Mouse (Mus musculus) adrenal gland, postnatal 4 days (tissue): Measurements from ENCODE around the gene Actn4. TPM values are rescaled to one million over a fixed set of nuclear protein-coding genes. Genes with fewer than 3 reads are reported as not detected.

Experiments used
- DNase-seq, 2 experiments: peaks; one replicate each; pipeline ENCODE4 v3.0.0; 2021 to 2022; ENCODE audit warnings: low spot score in 2 of 2, mixed read lengths in 2 of 2
- total RNA-seq, 2 experiments: library from RNA; stranded (reverse); gene quantifications; 2 replicates each; pipeline ENCODE4 v1.2.3; 2021

Gene Actn4
- total RNA-seq, 2 experiments from 2014 or later: 220 to 242 TPM

- DNase-seq: no peak
Observed at GRCm38 (mm10) chr7:28862817-28863499, 99.2 kb downstream of the Actn4 start.

GRCm38 (mm10) chr7:28860898-28861297 lies 101.2 kb downstream of the Actn4 start:
- DNase-seq: no peak

- DNase-seq: no peak
Observed at GRCm38 (mm10) chr7:28859953-28860352, 102.2 kb downstream of the Actn4 start.

- no peak for DNase-seq
Observed at GRCm38 (mm10) chr7:28850642-28851041, 111.5 kb downstream of the Actn4 start.

GRCm38 (mm10) chr7:28849700-28850236 lies 112.4 kb downstream of the Actn4 start:
- DNase-seq: no peak

- DNase-seq: no peak
Observed at GRCm38 (mm10) chr7:28847273-28847672, 114.9 kb downstream of the Actn4 start.

Other genes starting within 250 kb of the Actn4 start
- gene Fbxo17, start 245.5 kb downstream of the Actn4 start, total RNA-seq: 10 to 100 TPM; 10.1 to 10.6 TPM
- gene Mrps12, start 220.5 kb downstream of the Actn4 start, total RNA-seq: 10 to 100 TPM; 59.7 to 63.5 TPM
- 10 to 100 TPM; 25.0 to 27.0 TPM for gene Sars2, start 220.3 kb downstream of the Actn4 start, total RNA-seq
- gene Ccer2, start 206.2 kb downstream of the Actn4 start, total RNA-seq: not detected
- gene Sirt2, start 195.6 kb downstream of the Actn4 start, total RNA-seq: 10 to 100 TPM; 62.8 to 66.2 TPM
- 10 to 100 TPM; 24.6 to 27.3 TPM for gene Nfkbib, start 194.8 kb downstream of the Actn4 start, total RNA-seq
- gene Rinl, start 173.4 kb downstream of the Actn4 start, total RNA-seq: 1 to 10 TPM; 2.2 to 4.2 TPM
- 100 to 1,000 TPM; 722 to 725 TPM for gene Hnrnpl, start 153.8 kb downstream of the Actn4 start, total RNA-seq
- 100 to 1,000 TPM; 327 to 392 TPM for gene Ech1, start 137.1 kb downstream of the Actn4 start, total RNA-seq
- 10 to 100 TPM; 29.2 to 33.2 TPM for gene Lgals4, start 128.5 kb downstream of the Actn4 start, total RNA-seq
- gene Lgals7, start 98.5 kb downstream of the Actn4 start, total RNA-seq: 1 to 10 TPM; 3.9 TPM
- under 1 TPM; 0.11 to 0.17 TPM for gene Capn12, start 80.9 kb downstream of the Actn4 start, total RNA-seq
- 100 to 1,000 TPM; 308 to 312 TPM for gene Eif3k, start 19.5 kb upstream of the Actn4 start, total RNA-seq
- gene Map4k1, start 19.7 kb upstream of the Actn4 start, total RNA-seq: 1 to 10 TPM; 2.5 to 3.6 TPM
- gene Ryr1, start 162.8 kb upstream of the Actn4 start, total RNA-seq: 10 to 100 TPM in 1 of 2 experiments, 1 to 10 TPM in 1; 5.9 to 15.1 TPM
- gene Rasgrp4, start 172.5 kb upstream of the Actn4 start, total RNA-seq: 1 to 10 TPM; 2.4 TPM
- 10 to 100 TPM; 16.2 to 17.2 TPM for gene Fam98c, start 193.9 kb upstream of the Actn4 start, total RNA-seq
- 1 to 10 TPM; 1.8 to 2.5 TPM for gene Ggn, start 207.9 kb upstream of the Actn4 start, total RNA-seq
- 10 to 100 TPM; 14.5 to 15.8 TPM for gene Spred3, start 208.1 kb upstream of the Actn4 start, total RNA-seq
- 100 to 1,000 TPM; 188 to 192 TPM for gene Psmd8, start 218.4 kb upstream of the Actn4 start, total RNA-seq